Mouse (Mus musculus) midbrain, embryonic 14.5 days (tissue): ENCODE results near the gene Tnrc6b. TPM values are rescaled to one million over a fixed set of nuclear protein-coding genes. Genes with fewer than 3 reads are reported as not detected.
"Not testable (repeated sequence)": the region's sequence is repeated elsewhere in the genome, so short reads cannot be mapped to it uniquely, and the experiment has no call there.

Source experiments
- ATAC-seq: fragments of 200-750 bp; cut with Nextera tagmentation; 2 replicates; pipeline ENCODE4 v1.8.0; 2017; ENCODE audit warnings: moderate number of reproducible peaks, moderate library complexity; ENCODE audit not compliant: low FRiP score, low TSS enrichment
- DNase-seq: peaks from one replicate; pipeline ENCODE4 v3.0.0-alpha.2; 2015
- H3K27ac ChIP-seq: fragments of 300-500 bp; sonication (generic); replicated peaks from 2 replicates; pipeline ENCODE4 v1.5.1; 2014; ENCODE audit warnings: mild to moderate bottlenecking, low read depth, low read length, moderate library complexity
- H3K27me3 ChIP-seq: fragments of 300-500 bp; sonication (generic); 2 replicates; pipeline ENCODE4 v1.6.1; 2014; ENCODE audit warnings: low read length, control low read depth, mixed read lengths; ENCODE audit not compliant: control insufficient read depth, insufficient read depth
- H3K36me3 ChIP-seq: fragments of 300-500 bp; sonication (generic); 2 replicates; pipeline ENCODE4 v1.6.1; 2014; ENCODE audit warnings: low read length, control low read depth; ENCODE audit not compliant: control insufficient read depth, insufficient read depth
- H3K4me1 ChIP-seq: fragments of 300-500 bp; sonication (generic); 2 replicates; pipeline ENCODE4 v1.6.1; 2014; ENCODE audit warnings: mild to moderate bottlenecking, antibody characterized with exemption, low read length, control low read depth; ENCODE audit not compliant: control insufficient read depth, insufficient read depth
- H3K4me2 ChIP-seq: fragments of 300-500 bp; sonication (generic); 2 replicates; pipeline ENCODE4 v1.6.1; 2014; ENCODE audit warnings: mild to moderate bottlenecking, low read length, moderate library complexity
- H3K4me3 ChIP-seq: fragments of 300-500 bp; sonication (generic); replicated peaks from 2 replicates; pipeline ENCODE4 v1.5.1; 2014; ENCODE audit warnings: low read depth, low read length
- H3K9ac ChIP-seq: fragments of 300-500 bp; sonication (generic); replicated peaks from 2 replicates; pipeline ENCODE4 v1.6.1; 2014; ENCODE audit warnings: mild to moderate bottlenecking, low read length, moderate library complexity
- H3K9me3 ChIP-seq: fragments of 300-500 bp; sonication (generic); 2 replicates; pipeline ENCODE4 v1.6.1; 2016; ENCODE audit warnings: low read length, control low read depth, mixed read lengths; ENCODE audit not compliant: control insufficient read depth
- WGBS: fragments of 180-500 bp; shearing (Covaris S2); extraction: QIAGEN DNeasy Blood & Tissue Kit; methylation state at CpG from one replicate; pipeline ENCODE4 v1.1.7; 2014; 5-methylcytosine and 5-hydroxymethylcytosine counted together
- polyA plus RNA-seq: library from polyadenylated mRNA; unstranded; fragments of >200 nt; fragmentation: Nextera tagmentation; extraction: Ambion mirVana; gene quantifications from 2 replicates; pipeline ENCODE4 v1.2.1, GENCODE M21; 2014

Tnrc6b gene
- polyA plus RNA-seq, 1 experiment from 2014 or later: 23.4 TPM

- no peak for DNase-seq
- H3K4me3 ChIP-seq: no peak overlapping the region
- WGBS: 82% methylated on average over 5 of the region's 5 CpGs
- no peak overlapping the region for H3K9ac ChIP-seq
- no peaks in the 10 kb centered on the region for H3K4me1 ChIP-seq
- no peak for ATAC-seq
- H3K27ac ChIP-seq: no peak overlapping the region
- H3K36me3 ChIP-seq: no peaks in the 10 kb centered on the region
- H3K27me3 ChIP-seq: no peaks in the 10 kb centered on the region
- H3K9me3 ChIP-seq: no peaks in the 10 kb centered on the region
- no peak overlapping the region for H3K4me2 ChIP-seq
Measured at GRCm38 (mm10) chr15:80720249-80720648, 9.1 kb downstream of the Tnrc6b start.

GRCm38 (mm10) chr15:80721861-80722260 lies 10.7 kb downstream of the Tnrc6b start:
- Histone ChIP-seq H3K36me3 (no peaks in the 10 kb centered on the region), H3K4me2 (no peak overlapping the region), H3K27ac (no peak overlapping the region), H3K9ac (no peak overlapping the region), H3K4me3 (no peak overlapping the region), H3K4me1 (no peaks in the 10 kb centered on the region), H3K9me3 (no peaks in the 10 kb centered on the region), H3K27me3 (no peaks in the 10 kb centered on the region)
- DNase-seq (no peak), ATAC-seq (no peak)
- WGBS: 87% methylated on average over 6 of the region's 6 CpGs

GRCm38 (mm10) chr15:80722366-80722765 lies 11.3 kb downstream of the Tnrc6b start:
- no peaks in the 10 kb centered on the region for H3K36me3 ChIP-seq
- no peak overlapping the region for H3K4me3 ChIP-seq
- H3K27ac ChIP-seq: no peak overlapping the region
- H3K9me3 ChIP-seq: no peaks in the 10 kb centered on the region
- WGBS: 59% methylated on average over 3 of the region's 3 CpGs
- H3K4me1 ChIP-seq: no peaks in the 10 kb centered on the region
- no peak overlapping the region for H3K9ac ChIP-seq
- H3K4me2 ChIP-seq: no peak overlapping the region
- H3K27me3 ChIP-seq: no peaks in the 10 kb centered on the region
- DNase-seq (no peak), ATAC-seq (no peak)

DNA sequence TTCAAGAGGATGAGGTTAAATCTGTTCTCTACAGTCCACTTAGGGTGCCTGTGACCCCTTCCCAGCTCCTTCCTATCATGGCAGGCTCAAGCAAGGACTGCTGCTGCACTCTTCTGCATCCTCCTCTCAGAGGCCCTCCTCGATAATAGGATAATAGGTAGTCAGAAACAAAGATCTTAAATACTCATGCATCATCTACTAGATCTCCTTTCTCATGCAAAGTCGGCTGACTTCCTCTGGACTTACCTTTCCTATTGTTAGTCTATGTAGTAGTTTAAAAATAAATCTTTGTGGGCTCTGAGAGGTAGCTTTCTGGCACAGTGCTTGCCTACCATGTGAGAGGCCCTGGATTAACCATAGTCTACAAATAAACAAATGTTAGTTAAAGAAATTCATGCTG lies 18.4 kb downstream of the Tnrc6b start:
- no peak overlapping the region for H3K27ac ChIP-seq
- no peak overlapping the region for H3K4me3 ChIP-seq
- H3K9ac ChIP-seq: no peak overlapping the region
- DNase-seq (no peak), ATAC-seq (no peak)
- WGBS: 71% methylated on average over 2 of the region's 2 CpGs
- no peaks in the 10 kb centered on the region for H3K36me3 ChIP-seq
- H3K27me3 ChIP-seq: no peaks in the 10 kb centered on the region
- no peak overlapping the region for H3K4me2 ChIP-seq
- H3K9me3 ChIP-seq: no peaks in the 10 kb centered on the region
- no peaks in the 10 kb centered on the region for H3K4me1 ChIP-seq

- no peaks in the 10 kb centered on the region for H3K4me1 ChIP-seq
- no peak overlapping the region for H3K27ac ChIP-seq
- H3K4me3 ChIP-seq: no peak overlapping the region
- H3K27me3 ChIP-seq: no peaks in the 10 kb centered on the region
- no peak overlapping the region for H3K4me2 ChIP-seq
- H3K9me3 ChIP-seq: no peaks in the 10 kb centered on the region
- no peaks in the 10 kb centered on the region for H3K36me3 ChIP-seq
- WGBS: 92% methylated on average over 1 of the region's 1 CpGs
- no peak overlapping the region for H3K9ac ChIP-seq
- DNase-seq: no peak
- no peak for ATAC-seq
Measured at GRCm38 (mm10) chr15:80731043-80731442, 19.9 kb downstream of the Tnrc6b start.

DNA sequence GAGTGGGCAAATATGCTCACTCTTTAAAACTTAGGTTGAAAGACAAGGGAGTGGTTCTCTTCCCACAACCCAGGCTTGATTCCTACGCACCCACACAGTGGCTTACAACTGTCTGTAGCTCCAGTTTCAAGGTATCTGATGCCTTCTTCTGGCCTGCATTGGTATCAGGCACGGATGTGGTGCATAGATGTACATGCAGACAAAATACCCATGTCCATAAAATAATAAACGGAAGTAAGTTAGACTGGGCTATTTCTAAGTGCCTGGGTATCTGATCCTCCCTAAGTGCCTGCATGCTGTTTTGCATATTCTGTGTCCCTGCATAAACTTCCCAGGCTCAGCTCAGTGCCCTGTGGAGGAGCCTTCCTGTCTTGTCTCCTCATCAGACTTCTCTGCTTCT lies 20.4 kb downstream of the Tnrc6b start:
- DNase-seq (no peak), ATAC-seq (no peak)
- Histone ChIP-seq H3K4me2 (no peak overlapping the region), H3K4me1 (no peaks in the 10 kb centered on the region), H3K27ac (no peak overlapping the region), H3K27me3 (no peaks in the 10 kb centered on the region), H3K9me3 (no peaks in the 10 kb centered on the region), H3K36me3 (no peaks in the 10 kb centered on the region), H3K4me3 (no peak overlapping the region), H3K9ac (no peak overlapping the region)
- WGBS: 83% methylated on average over 3 of the region's 3 CpGs

DNA sequence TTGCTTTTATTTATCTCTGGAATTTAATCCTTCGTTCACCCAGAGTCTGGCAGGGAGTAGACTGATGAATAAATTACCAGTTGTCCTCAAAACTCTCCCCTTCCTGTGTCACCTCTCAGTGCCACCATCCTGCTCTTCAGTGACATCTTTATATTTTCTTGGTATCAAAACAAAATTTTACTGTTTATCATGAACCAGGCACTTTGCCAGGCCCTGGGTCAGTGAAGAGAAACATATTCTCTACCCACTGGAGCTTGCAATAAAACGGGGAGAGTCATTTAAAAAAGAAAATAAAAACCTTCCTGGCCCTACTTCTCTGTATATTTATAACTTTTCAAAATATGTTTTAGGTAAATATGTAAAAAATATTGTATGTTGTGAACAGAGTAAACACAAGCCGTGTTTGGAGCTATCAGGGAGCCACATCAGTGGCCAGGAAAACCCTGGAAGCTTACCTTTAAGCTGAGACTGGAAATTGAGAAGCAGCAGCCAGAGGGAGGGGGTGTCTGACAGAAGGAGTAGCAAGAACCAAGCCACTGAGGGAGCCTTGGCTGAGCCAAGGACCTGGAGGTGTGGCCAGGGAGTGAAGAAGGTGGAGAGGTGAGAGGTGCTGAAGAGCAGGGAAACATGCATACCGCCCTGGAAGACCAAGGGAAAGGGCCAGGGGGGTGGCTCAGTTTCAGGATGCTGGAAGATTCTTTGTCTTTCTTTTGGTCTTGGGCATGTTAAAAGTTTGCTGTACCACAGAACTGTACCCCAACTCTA lies 21.3 kb downstream of the Tnrc6b start:
- H3K4me1 ChIP-seq: no peaks in the 10 kb centered on the region
- no peak for DNase-seq
- 52% methylated on average over 4 of the region's 4 CpGs for WGBS

GRCm38 (mm10) chr15:80735300-80735699 lies 24.2 kb downstream of the Tnrc6b start:
- H3K4me3 ChIP-seq: no peak overlapping the region
- H3K9ac ChIP-seq: no peak overlapping the region
- H3K4me1 ChIP-seq: no peaks in the 10 kb centered on the region
- no peaks in the 10 kb centered on the region for H3K36me3 ChIP-seq
- DNase-seq (no peak), ATAC-seq (no peak)
- H3K9me3 ChIP-seq: no peaks in the 10 kb centered on the region
- H3K4me2 ChIP-seq: no peak overlapping the region
- WGBS: 92% methylated on average over 3 of the region's 3 CpGs
- H3K27ac ChIP-seq: no peak overlapping the region
- no peaks in the 10 kb centered on the region for H3K27me3 ChIP-seq

More for the DNA sequence above, 21.3 kb downstream of the Tnrc6b start:
- no peaks in the 10 kb centered on the region for H3K9me3 ChIP-seq
- H3K27ac ChIP-seq: no peak overlapping the region
- H3K4me3 ChIP-seq: no peak overlapping the region
- no peak for ATAC-seq
- no peaks in the 10 kb centered on the region for H3K27me3 ChIP-seq
- no peak overlapping the region for H3K9ac ChIP-seq
- no peaks in the 10 kb centered on the region for H3K36me3 ChIP-seq
- H3K4me2 ChIP-seq: no peak overlapping the region

GRCm38 (mm10) chr15:80735708-80736107 lies 24.6 kb downstream of the Tnrc6b start:
- H3K4me3 ChIP-seq, H3K36me3 ChIP-seq, H3K4me1 ChIP-seq, H3K27me3 ChIP-seq, H3K27ac ChIP-seq, DNase-seq, H3K9me3 ChIP-seq, H3K4me2 ChIP-seq, H3K9ac ChIP-seq, ATAC-seq: not testable (repeated sequence)
- 93% methylated on average over 3 of the region's 4 CpGs for WGBS
